Mouse (Mus musculus) heart, adult 18-20 months (tissue): ENCODE measurements around the gene Gabrb2. TPM values are rescaled to one million over a fixed set of nuclear protein-coding genes. Genes with fewer than 3 reads are reported as not detected.

Experiments
- DNase-seq, 2 experiments: peaks; one replicate each; pipeline ENCODE4 v3.0.0; 2021 to 2022; ENCODE audit warnings: mixed read lengths in 1 of 2
- long read RNA-seq, 2 experiments: library from polyadenylated mRNA; stranded (forward); transcript quantifications; one replicate each; pipeline ENCODE4 v2.0.0; 2021
- total RNA-seq, 2 experiments: library from RNA; stranded (reverse); gene quantifications; 2 replicates each; pipeline ENCODE4 v1.2.3; 2021

Gene Gabrb2
- under 1 TPM; 0.60 to 0.95 TPM for total RNA-seq
- long read RNA-seq, experiment 1 = 0 reads
- long read RNA-seq, experiment 2 = 0 reads

- DNase-seq = no peak
Observed at GRCm38 (mm10) chr11:42418996-42419782, at the start of gene Gabrb2. Gene Gabrb2 (plus strand): TSS chr11:42419757.

DNA sequence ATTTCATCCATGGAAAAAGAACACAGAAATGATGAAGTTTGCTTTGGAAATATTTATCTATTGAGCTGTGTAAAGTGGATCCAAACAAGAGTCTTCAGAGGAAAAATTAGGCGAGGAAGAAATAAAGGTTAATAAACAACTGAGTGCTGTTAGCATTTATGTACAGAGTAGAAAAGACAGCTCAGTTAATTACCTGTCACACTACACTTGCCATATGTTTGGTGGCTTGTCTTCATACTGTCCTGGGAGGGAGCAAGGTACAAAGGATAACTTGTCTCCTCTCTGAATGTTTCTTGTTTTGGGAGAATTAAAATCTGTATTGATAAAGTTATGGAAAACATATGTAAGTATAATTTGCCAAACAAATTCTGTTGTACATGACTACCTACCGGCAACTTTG is 40.6 kb upstream of the Gabrb2 start:
- no peak for DNase-seq

DNA sequence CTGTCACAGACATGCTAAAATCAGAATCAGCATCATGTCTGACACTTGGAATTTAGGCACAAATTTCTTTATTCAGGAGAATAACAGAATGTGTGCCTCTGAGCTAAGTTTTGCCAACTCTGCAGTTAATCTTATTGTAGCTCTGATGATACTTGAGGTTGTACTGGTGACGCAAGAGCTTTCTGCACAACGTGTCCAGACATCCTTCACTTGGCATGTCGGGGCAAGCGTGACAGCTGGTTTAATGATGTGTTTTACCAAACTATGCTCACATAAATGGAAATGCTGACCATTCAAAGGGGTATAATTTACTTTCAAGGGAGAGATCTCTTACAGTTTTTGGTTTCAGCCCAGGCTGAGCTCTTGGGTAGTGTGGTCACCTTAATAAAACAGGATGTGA is 33.1 kb upstream of the Gabrb2 start:
- DNase-seq = no peak

DNA sequence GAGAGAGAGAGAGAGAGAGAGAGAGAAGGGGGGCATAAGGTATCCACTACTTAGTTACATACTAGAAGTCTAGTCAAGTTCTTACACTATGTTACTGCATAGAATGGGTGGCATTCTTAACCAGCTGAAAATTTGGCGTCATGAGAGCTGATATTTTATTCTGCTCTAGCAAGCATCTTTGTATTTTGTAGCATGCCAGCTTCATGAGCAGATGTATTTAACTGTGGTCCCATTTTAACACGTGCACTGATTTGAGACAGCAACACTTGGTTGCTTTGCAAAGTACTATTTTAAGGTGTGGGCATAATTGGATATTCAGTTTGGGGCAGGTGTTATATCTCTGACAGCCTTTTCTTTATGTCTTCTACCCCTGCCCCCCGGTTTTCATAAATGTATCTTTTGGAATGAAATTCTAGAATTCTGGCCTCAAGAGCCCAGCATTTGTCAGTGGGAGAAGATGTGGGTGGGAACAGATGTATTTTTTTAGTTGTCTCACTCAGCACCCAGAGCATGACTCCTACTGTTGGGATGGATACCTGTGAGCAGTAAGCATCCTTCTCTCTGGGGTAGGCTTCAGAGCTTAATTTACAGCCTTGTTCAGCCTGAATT is 28.8 kb upstream of the Gabrb2 start:
- DNase-seq = no peak

DNA sequence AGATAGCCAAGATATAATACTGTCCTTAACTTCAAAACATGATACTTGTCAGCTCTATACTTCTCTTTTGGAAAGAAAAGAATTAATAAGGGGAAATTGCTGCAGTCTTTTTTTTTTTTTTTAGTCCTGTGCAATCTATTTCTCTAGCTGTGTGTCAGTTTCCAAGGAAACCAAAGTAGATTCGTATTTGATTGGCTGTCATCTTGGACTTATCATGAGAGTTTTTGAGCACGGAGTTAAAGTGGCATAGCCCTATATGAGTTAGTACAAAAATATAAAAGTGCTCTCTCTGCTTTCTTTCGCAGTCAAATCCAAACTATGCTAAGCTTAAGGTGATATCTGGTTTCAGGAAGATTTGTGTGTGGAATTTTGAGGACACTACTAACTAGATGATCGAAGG is 26.1 kb upstream of the Gabrb2 start:
- DNase-seq = no peak

- DNase-seq = no peak
Observed at GRCm38 (mm10) chr11:42419791-42420633, 455 bp downstream of the Gabrb2 start.

- peak in 1 of 2 experiments; percentile 32 for DNase-seq
Observed at GRCm38 (mm10) chr11:42420634-42421470, 1.3 kb downstream of the Gabrb2 start.

- DNase-seq = peak; percentile 10 to 36
Observed at GRCm38 (mm10) chr11:42423231-42423630, 3.7 kb downstream of the Gabrb2 start.

- DNase-seq = no peak
Observed at GRCm38 (mm10) chr11:42431495-42431894, 11.9 kb downstream of the Gabrb2 start.

DNA sequence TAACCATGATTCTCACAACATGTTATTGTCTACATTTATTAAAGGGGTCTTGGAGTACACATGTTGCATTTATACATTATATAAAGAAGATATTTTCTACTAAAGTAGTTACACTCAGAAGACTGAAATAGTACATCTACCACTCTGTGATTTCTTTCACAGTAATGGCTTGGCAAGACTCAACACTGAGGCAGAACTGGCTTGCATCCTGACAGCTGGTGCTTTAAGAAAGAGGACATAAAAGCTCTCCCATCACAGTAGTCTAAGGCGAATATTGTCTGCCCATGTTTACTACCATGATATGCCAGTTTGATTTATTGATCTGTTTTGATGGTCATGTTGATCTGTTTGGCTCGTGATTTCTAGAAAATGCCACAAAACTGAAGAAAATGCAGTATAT is 19.4 kb downstream of the Gabrb2 start:
- no peak for DNase-seq

GRCm38 (mm10) chr11:42443641-42444040 is 24.1 kb downstream of the Gabrb2 start:
- no peak for DNase-seq

DNA sequence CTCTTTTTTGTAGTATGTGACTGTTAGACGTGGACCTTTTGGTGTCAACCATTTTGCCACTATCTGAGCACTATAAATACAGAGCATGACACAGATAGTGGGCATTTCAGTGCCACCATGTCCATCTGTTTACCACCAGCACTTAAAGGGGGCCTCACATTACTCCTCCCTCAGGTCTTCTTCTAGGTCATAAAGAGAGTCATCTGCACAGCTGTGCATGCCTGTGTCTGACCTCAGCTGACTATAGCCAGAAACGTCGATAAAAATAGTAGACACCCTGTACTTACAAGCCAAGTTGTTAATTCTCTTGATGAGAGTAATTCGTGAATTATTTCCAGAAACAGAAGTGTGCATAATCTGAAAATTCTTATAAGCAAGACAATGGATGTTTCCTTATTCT is 29.4 kb downstream of the Gabrb2 start:
- no peak for DNase-seq

- DNase-seq = no peak
Observed at GRCm38 (mm10) chr11:42464136-42464535, 44.6 kb downstream of the Gabrb2 start.

DNA sequence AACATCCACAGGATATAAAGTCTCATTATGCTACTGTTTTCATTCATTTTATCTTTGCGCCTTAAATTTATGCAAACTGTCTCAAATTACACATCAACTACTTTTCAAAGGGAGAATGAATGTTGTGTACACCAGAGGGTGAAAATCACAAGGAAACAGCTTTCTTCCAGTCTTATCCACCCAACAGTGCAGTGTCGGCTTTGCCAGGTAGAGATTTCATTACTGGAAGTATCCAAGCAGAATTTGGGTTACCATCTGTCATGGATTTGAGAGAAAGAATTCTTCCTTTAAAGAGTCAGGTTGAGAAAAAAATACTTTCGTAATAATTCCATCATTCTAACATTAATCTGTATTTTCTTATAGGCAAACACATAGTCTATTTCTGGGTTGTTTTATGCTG is 48.8 kb downstream of the Gabrb2 start:
- DNase-seq = no peak

DNA sequence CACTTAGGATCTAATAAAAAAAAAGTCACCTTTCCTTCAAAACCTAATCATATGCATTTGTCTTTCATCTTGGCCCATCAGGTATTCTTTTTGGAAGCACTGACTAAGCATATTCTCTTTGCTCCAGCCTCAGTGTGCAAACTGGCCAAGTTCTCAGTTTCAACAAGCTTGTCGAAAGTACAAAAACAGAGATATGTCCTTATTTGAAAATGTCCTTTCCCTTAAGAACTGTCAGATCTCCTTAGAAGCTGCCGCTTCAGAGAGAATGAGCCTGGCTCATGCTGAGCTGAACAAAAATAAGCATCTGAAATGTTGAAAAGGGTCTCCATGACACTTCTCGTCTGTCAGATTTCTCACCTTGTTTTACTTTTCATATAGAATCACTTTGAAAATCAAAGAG is 55.0 kb downstream of the Gabrb2 start:
- no peak for DNase-seq

GRCm38 (mm10) chr11:42487625-42488024 is 68.1 kb downstream of the Gabrb2 start:
- no peak for DNase-seq

DNA sequence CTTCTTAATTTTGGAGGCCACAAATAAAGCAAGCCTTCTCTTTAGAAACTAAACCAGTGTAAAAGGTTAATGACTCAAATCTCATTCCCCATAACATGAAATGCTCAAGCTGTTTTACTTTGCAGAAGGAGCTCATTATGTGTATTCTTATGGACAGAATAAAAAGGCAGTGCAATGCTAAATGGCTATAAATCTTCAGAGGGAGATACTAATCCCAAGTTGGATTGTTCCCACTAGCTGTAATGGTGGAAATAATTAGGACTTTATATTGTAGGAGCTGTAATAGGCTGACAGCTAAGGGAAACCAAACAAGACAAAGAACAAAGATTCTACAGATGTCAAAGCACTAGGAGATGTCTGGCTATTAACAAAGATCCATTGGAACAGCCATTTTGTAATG is 81.6 kb downstream of the Gabrb2 start:
- DNase-seq = no peak

- no peak for DNase-seq
Observed at GRCm38 (mm10) chr11:42505436-42505835, 85.9 kb downstream of the Gabrb2 start.

GRCm38 (mm10) chr11:42505911-42506310 is 86.4 kb downstream of the Gabrb2 start:
- DNase-seq = no peak

DNA sequence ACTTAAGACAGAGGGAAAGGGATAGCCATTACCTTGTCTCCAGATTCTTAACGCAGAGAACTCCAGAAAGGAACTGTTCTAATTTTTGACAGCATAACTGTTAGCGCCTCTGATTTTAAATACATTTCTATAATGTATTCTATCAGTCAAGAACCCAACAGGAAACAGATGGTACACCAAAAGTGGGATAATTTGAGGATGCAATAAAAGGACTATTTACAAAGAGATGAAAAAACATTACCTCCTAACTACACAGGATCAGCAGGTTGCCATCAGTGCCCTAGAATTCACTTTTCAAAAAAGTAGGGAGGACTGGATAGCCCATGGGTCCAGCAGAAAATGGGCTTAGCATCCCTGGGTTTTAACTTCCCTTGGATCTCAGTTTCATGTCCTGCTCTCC is 102.4 kb downstream of the Gabrb2 start:
- no peak for DNase-seq

DNA sequence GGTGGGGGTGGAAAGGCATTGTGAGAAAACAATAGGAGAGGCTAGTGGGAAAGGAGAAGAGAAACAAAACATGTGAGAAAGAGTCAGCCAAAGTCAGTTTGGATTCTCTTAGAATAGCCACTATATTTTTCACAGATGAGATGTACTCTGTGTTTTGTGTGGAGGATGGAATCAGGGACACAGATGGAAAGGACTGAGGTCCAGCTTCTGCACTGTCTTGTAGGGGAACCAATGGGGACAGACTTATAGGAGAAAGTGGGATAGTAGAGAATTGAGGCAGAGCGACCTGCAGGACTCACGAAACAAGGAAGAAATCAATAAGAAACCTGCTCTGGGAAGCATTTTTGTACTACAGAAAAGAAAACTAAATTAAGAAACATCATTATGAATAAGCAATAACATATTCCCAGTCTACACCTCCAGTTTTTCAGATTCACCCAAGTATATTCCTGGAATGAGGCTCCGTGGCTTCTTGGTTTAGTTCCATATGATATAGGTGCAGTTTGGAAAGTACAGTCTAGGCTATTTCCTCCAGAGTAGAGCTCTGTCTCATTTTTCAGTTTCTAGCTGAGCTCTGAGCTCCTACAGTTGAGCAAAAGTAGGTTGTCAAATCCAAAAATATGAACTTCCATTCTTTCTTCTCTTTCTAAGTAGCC is 108.8 kb downstream of the Gabrb2 start:
- DNase-seq = no peak
